Mouse (Mus musculus): Measurements from ENCODE around the gene Adgrf3. TPM values are rescaled to one million over a fixed set of nuclear protein-coding genes. Genes with fewer than 3 reads are reported as not detected.

Adgrf3 gene
- total and polyA plus RNA-seq, 3 experiments, result 0.03 to 1.3 (median 0.11) TPM

DNA sequence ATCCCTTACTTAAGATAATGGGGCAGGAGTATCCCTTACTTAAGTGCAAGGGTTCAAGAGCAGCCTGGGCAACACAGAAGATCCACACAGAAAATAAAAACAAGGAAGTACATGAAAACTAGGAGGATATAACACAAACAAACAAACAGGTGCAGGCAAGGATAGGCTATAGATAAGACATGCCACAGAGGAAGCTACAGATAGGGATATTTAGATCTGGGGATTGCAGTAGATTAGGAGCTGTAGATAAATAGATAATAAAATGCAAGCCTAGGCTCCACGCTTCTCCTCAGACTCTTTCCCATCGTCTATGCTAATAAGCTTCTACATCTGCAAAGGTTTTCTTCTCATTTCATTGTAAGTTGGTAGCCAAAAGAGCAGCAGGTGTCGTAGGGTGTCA is 488 bp downstream of the Adgrf3 start:
- peaks cover 15% of the 10 kb centered on the region for H3K4me1 ChIP-seq (ENCODE audit: insufficient read depth, low read depth, low read length)
- no peaks in the 10 kb centered on the region for H3K36me3 ChIP-seq (replicated peaks)
- H3K27me3 ChIP-seq (ENCODE audit: insufficient read depth, low read length), result peaks cover 25% of the 10 kb centered on the region
- no peak overlapping the region for H3K4me3 ChIP-seq (ENCODE audit: low read depth, low read length)
- no peaks in the 10 kb centered on the region for H3K9me3 ChIP-seq (replicated peaks)
- ATAC-seq (ENCODE audit: extremely low read depth, insufficient number of reproducible peaks, low FRiP score, poor library complexity, severe bottlenecking) (no peak), DNase-seq (ENCODE audit: low spot score) (no peak)
- TF ChIP-seq GATA1 (IDR thresholded peaks at IDR 0.05; ENCODE audit: borderline replicate concordance, low read length) (no peak), TAL1 (conservative IDR thresholded peaks at IDR 0.05; ENCODE audit: low read depth, low read length) (no peak), POLR2AphosphoS5 (IDR thresholded peaks at IDR 0.05; ENCODE audit: insufficient replicate concordance, low read depth, low read length) (no peak), GATA2 (IDR thresholded peaks at IDR 0.05; ENCODE audit: borderline replicate concordance, low read depth, low read length) (no peak), CTCF (IDR thresholded peaks at IDR 0.05; ENCODE audit: low read depth, low read length) (no peak)

DNA sequence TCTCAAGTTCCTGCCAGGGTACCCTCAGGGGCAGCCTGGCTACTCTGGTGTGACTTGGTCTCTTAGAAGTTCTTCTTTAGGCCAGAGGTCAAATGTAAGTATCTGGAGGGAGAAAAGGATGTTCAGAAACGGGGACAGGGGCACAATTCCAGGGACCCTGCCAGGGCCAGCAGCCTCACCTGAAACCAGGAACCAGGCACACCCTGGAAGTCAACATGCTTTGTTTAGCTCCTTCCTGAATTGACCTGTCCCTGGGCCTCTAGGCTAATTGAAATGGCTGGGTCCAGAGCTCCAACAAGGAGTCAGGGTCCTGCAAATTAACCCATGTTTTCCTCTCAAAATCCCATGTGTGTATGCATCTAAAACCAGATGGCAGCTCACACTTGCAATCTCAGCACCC is 1.1 kb downstream of the Adgrf3 start:
- peaks cover 25% of the 10 kb centered on the region for H3K27me3 ChIP-seq (ENCODE audit: insufficient read depth, low read length)
- TF ChIP-seq POLR2AphosphoS5 (IDR thresholded peaks at IDR 0.05; ENCODE audit: insufficient replicate concordance, low read depth, low read length) (no peak), GATA1 (IDR thresholded peaks at IDR 0.05; ENCODE audit: borderline replicate concordance, low read length) (no peak), GATA2 (IDR thresholded peaks at IDR 0.05; ENCODE audit: borderline replicate concordance, low read depth, low read length) (no peak), TAL1 (conservative IDR thresholded peaks at IDR 0.05; ENCODE audit: low read depth, low read length) (no peak), CTCF (IDR thresholded peaks at IDR 0.05; ENCODE audit: low read depth, low read length) (no peak)
- no peaks in the 10 kb centered on the region for H3K36me3 ChIP-seq (replicated peaks)
- DNase-seq (ENCODE audit: low spot score), result no peak
- ATAC-seq (ENCODE audit: extremely low read depth, insufficient number of reproducible peaks, low FRiP score, poor library complexity, severe bottlenecking), result no peak
- H3K4me3 ChIP-seq (ENCODE audit: low read depth, low read length), result no peak overlapping the region
- peaks cover 15% of the 10 kb centered on the region for H3K4me1 ChIP-seq (ENCODE audit: insufficient read depth, low read depth, low read length)
- H3K9me3 ChIP-seq (replicated peaks), result no peaks in the 10 kb centered on the region

DNA sequence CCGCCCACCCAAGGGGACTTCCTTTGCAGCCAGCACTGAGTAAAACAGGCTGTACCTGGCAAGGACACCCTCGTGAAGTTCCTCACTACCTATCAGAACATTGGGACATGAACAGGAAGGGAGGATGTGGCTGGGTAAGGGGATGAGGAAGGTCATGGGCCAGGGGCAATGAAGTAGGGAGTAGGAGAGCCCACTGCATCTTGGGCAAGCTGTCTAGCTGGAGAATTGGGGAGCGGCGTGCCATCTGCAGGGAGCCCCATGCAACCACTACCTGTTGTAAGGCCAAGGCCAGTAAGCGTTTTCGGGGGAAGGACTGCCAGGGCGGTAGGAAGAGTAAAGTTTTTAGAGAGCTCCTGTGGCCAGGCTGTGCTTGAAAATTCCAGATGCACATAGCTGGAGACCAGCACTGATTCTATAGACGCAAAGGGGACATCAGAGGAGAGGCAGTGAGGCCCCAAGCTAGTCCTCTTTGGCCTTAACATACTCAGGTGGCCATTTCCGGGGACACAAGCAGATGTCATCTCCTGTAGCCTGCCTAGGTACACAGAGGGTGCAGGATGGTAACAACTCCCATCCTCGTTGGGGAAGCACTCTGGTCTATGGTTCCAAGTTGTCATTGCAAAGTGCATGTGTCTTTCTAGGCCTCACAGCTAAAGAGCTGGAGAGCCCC is 2.2 kb downstream of the Adgrf3 start:
- TF ChIP-seq CTCF (IDR thresholded peaks at IDR 0.05; ENCODE audit: low read depth, low read length), result no peak
- no peak for TF ChIP-seq POLR2AphosphoS5 (IDR thresholded peaks at IDR 0.05; ENCODE audit: insufficient replicate concordance, low read depth, low read length)
- TF ChIP-seq GATA2 (IDR thresholded peaks at IDR 0.05; ENCODE audit: borderline replicate concordance, low read depth, low read length), result no peak
- no peak for TF ChIP-seq TAL1 (conservative IDR thresholded peaks at IDR 0.05; ENCODE audit: low read depth, low read length)
- no peak for TF ChIP-seq GATA1 (IDR thresholded peaks at IDR 0.05; ENCODE audit: borderline replicate concordance, low read length)
- DNase-seq (ENCODE audit: low spot score) (no peak), ATAC-seq (ENCODE audit: extremely low read depth, insufficient number of reproducible peaks, low FRiP score, poor library complexity, severe bottlenecking) (no peak)
- no peaks in the 10 kb centered on the region for H3K9me3 ChIP-seq (replicated peaks)
- H3K4me1 ChIP-seq (ENCODE audit: insufficient read depth, low read depth, low read length), result peaks cover 25% of the 10 kb centered on the region
- H3K4me3 ChIP-seq (ENCODE audit: low read depth, low read length), result no peak overlapping the region
- H3K27me3 ChIP-seq (ENCODE audit: insufficient read depth, low read length), result peaks cover 25% of the 10 kb centered on the region
- H3K36me3 ChIP-seq (replicated peaks), result no peaks in the 10 kb centered on the region

DNA sequence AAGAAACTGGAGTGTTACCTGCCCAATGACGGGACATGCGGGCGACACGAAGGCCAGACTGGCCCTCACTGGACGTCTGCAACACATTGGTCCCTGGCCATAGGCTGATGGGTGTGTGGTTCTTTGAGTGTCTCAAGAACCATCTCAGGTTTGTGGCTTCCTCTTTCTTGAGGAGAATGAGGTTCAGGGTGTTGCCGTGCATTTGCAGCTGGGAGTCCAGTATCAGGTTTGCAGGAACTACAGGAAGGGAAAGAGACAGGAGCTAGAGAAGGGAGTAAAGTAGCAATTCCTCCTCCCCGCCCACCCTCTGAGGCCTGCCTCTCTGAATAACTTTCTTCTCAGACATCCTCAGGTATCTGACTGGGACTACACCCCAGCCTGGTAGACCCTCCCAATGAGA is 3.3 kb downstream of the Adgrf3 start:
- Histone ChIP-seq H3K4me3 (ENCODE audit: low read depth, low read length) (no peak overlapping the region), H3K9me3 (replicated peaks) (no peaks in the 10 kb centered on the region), H3K27me3 (ENCODE audit: insufficient read depth, low read length) (peaks cover 25% of the 10 kb centered on the region), H3K36me3 (replicated peaks) (no peaks in the 10 kb centered on the region), H3K4me1 (ENCODE audit: insufficient read depth, low read depth, low read length) (peaks cover 34% of the 10 kb centered on the region)
- DNase-seq (ENCODE audit: low spot score), result no peak
- TF ChIP-seq GATA1 (IDR thresholded peaks at IDR 0.05; ENCODE audit: borderline replicate concordance, low read length) (no peak), POLR2AphosphoS5 (IDR thresholded peaks at IDR 0.05; ENCODE audit: insufficient replicate concordance, low read depth, low read length) (no peak), GATA2 (IDR thresholded peaks at IDR 0.05; ENCODE audit: borderline replicate concordance, low read depth, low read length) (no peak)
- ATAC-seq (ENCODE audit: extremely low read depth, insufficient number of reproducible peaks, low FRiP score, poor library complexity, severe bottlenecking), result no peak

DNA sequence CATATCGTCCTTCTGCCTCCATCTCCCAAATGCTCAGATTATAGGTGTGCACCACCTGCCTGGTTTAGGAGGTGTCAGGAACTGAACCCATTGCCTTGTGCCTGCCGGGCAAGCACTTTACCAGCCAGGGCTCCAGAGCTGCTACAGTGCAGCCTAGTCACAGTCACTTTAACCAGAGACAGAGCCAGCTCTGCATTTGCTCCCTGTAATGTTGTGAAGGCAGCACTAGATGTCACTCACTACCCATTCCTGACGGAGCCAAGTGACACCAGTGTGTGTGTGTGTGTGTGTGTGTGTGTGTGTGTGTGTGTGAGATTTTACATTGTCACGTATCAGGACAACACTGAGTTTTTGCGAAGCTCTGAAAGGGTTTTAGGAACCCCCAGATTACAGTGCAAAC is 4.0 kb downstream of the Adgrf3 start:
- DNase-seq (ENCODE audit: low spot score), result no peak
- no peak for ATAC-seq (ENCODE audit: extremely low read depth, insufficient number of reproducible peaks, low FRiP score, poor library complexity, severe bottlenecking)
- no peaks in the 10 kb centered on the region for H3K9me3 ChIP-seq (replicated peaks)
- no peaks in the 10 kb centered on the region for H3K36me3 ChIP-seq (replicated peaks)
- peaks cover 25% of the 10 kb centered on the region for H3K27me3 ChIP-seq (ENCODE audit: insufficient read depth, low read length)
- TF ChIP-seq TAL1 (conservative IDR thresholded peaks at IDR 0.05; ENCODE audit: low read depth, low read length) (no peak), GATA1 (IDR thresholded peaks at IDR 0.05; ENCODE audit: borderline replicate concordance, low read length) (no peak), POLR2AphosphoS5 (IDR thresholded peaks at IDR 0.05; ENCODE audit: insufficient replicate concordance, low read depth, low read length) (no peak), GATA2 (IDR thresholded peaks at IDR 0.05; ENCODE audit: borderline replicate concordance, low read depth, low read length) (no peak), CTCF (IDR thresholded peaks at IDR 0.05; ENCODE audit: low read depth, low read length) (no peak)
- H3K4me1 ChIP-seq (ENCODE audit: insufficient read depth, low read depth, low read length), result peaks cover 35% of the 10 kb centered on the region
- no peak overlapping the region for H3K4me3 ChIP-seq (ENCODE audit: low read depth, low read length)

DNA sequence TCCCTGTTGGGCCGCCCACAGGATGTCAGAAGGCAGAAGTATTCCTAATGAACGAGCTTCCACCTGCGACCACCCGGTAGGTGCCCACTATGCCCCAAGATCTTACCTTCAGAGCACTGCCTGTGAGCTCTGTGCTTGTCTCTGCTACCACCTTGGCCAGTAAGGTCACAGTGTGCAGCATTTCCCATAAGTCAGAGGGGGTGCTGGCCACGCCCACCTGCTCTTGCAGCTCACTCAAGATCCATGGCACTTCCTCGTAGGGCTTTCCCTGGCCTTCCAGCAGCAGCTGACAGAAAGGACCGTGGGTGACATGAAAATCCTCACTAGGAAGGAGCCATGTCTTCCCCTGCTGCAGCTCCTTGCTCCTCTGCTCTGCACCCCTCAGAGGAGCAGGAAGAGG is 7.3 kb downstream of the Adgrf3 start:
- Histone ChIP-seq H3K36me3 (replicated peaks) (no peaks in the 10 kb centered on the region), H3K9me3 (replicated peaks) (no peaks in the 10 kb centered on the region), H3K4me3 (ENCODE audit: low read depth, low read length) (peak overlapping the region; percentile 44; the same call in 1 of the 2 replicates), H3K4me1 (ENCODE audit: insufficient read depth, low read depth, low read length) (peaks cover 33% of the 10 kb centered on the region), H3K27me3 (ENCODE audit: insufficient read depth, low read length) (peaks cover 13% of the 10 kb centered on the region)
- peak; percentile 65 for DNase-seq (ENCODE audit: low spot score)
- ATAC-seq (ENCODE audit: extremely low read depth, insufficient number of reproducible peaks, low FRiP score, poor library complexity, severe bottlenecking), result peak; percentile 76
- TF ChIP-seq CTCF (IDR thresholded peaks at IDR 0.05; ENCODE audit: low read depth, low read length) (no peak), POLR2AphosphoS5 (IDR thresholded peaks at IDR 0.05; ENCODE audit: insufficient replicate concordance, low read depth, low read length) (no peak)

Measured in G1E (cell line).